Mouse (Mus musculus) A20 (cell line): Measurements from ENCODE around the gene Chia1.
"Not testable (repeated sequence)": the region's sequence is repeated elsewhere in the genome, so short reads cannot be mapped to it uniquely, and the experiment has no call there.

Experiments used
- DNase-seq: peaks from one replicate; pipeline ENCODE4 v3.0.0-alpha.2; 2011; ENCODE audit warnings: low read depth, low spot score

Gene Chia1

DNA sequence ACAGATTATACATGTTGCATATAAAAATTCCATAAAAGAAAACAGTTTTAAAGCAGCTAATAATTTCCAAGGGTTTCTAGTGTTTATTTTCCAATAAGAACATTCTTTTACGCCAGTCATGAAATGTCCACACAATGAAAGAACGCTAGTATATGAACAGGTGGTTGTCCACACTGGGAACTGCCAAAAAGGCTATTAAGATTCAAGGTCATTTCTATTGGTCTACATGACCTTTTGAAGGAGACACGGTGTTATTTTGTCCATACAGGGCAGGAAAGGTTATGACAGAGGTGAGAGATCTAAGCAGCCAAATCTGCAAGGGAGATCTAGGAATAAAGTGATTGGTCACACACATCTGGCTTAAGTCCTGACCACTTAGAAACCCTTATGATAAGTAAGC lies at the start of gene Chia1:
TSS of gene Chia1 (plus strand) at position 301 of the 400 bp plus-strand sequence.
- DNase-seq = no peak

DNA sequence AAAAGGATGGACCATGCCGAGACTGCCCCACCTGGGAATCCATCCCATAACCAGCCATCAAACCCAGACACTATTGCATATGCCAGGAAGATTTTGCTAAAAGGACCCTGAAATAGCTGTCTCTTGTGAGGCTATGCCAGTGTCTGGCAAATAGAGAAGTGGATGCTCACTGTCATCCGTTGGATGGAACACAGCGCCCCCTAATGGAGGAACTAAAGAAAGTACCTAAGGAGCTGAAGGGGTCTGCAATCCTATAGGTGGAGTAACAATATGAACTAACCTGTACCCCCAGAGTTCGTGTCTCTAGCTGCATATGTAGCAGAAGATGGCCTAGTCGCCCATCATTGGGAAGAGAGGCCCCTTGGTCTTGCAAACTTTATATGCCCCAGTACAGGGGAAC lies 45.3 kb upstream of the Chia1 start:
- DNase-seq = peak; percentile 60

DNA sequence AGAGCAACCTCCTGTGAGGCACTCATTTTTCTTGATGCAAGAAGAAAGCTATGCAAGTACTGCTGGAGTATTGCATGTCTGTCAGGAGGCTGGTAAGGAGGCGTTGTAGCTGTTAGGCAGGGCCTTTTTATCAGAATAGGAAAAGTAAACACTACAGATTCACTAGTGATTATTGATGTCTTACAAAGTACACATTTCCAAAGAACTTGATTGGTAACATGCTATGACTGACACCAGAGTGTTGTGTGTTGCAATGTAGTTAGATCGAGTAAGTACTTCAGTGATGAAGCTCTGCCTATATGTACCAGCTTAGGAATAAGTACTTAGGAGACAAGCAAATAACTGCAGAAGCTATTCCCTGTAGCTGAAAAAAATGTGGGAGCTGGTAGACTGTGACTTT lies 42.0 kb upstream of the Chia1 start:
- no peak for DNase-seq

DNA sequence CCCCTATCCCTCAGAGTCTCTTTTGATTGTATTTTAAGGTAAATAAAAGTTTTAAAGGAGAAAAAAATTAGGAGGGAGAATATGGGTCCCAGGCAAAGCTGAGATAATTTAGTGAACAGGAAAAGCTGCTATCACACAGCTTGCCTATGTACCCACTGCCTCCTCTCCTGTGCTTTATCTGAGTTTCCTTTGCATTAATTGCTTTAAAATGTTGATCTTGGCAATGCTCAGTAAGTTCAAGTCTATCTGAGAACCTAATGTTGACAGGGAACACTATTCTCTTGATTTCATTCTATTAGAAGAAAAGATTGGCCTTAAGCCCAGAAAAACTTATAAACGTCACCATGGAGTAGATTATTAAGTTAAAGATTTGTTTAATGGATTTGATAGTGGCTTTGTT lies 38.2 kb upstream of the Chia1 start:
- no peak for DNase-seq

DNA sequence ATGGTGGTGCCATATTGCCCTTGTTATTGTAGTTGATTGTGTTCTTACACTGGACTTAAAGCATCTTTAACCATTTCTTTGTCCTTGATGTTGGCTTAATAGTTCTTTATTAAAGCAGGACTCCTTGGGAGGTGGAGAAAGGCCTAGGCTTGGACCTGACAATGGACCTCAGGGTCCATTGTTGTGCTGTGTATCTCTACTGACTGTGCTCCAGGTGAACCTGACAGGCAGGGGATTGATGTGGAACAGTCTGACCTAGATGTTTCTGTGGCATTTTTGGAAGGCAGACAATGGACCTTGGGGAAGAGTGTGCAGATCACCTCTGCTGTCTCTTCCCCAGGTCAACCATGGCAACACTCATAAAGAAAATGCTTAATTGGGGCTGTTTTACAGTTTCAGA lies 14.0 kb downstream of the Chia1 start:
- DNase-seq = no peak

DNA sequence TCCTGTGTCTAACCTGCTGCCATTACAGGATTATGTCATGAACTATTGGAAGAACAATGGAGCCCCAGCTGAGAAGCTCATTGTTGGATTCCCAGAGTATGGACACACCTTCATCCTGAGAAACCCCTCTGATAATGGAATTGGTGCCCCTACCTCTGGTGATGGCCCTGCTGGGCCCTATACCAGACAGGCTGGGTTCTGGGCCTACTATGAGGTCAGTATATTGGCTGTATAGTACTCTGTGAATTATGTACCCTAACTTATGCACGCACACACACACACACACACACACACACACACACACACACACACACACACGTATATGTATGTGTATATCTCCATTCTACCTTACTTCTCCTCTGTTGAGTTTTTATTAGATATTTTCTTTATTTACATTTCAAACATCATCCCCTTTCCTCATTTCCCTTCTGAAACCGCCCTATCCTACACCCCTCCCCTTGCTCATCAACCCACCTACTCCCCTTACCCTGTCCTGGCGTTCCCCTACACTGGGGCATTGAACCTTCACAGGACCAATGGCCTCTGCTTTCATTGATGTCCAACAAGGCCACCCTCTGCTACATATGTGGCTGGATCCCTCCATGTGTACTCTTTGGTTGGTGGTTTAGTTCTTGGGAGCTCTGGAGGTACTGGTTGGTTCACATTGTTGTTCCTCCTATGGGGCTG lies 15.9 kb downstream of the Chia1 start:
- no peak for DNase-seq

DNA sequence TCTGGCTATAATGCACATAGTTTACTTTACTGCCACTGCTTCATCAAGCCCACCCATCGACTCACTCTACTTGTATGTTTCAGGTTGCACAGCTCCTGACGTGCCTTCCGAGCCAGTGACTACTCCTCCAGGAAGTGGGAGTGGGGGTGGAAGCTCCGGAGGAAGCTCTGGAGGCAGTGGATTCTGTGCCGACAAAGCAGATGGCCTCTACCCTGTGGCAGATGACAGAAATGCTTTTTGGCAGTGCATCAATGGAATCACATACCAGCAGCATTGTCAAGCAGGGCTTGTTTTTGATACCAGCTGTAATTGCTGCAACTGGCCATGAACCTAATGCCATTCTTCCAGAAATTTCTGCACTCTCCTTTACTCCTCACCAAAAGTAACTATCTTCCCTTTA lies 18.7 kb downstream of the Chia1 start:
- no peak for DNase-seq

DNA sequence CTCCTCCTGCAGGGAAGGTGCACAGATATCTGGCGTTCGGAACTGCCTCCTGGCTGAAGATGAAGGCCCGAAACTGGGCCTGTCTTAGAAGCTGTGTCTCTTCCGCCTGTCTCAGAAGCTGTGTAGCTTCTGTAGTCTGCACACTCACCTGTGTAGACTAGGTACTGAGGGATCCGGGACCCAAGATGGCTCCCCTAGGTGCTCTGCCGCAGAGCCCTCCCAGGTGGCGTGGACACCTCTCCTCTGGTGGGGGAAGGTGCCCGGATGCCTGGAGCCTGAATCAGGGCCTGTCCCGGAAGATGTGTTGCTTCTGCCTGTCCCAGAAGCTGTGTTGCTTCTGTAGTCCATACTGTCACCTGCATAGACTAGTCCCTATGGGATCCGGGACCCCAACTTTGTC lies 31.1 kb downstream of the Chia1 start:
- no peak for DNase-seq

DNA sequence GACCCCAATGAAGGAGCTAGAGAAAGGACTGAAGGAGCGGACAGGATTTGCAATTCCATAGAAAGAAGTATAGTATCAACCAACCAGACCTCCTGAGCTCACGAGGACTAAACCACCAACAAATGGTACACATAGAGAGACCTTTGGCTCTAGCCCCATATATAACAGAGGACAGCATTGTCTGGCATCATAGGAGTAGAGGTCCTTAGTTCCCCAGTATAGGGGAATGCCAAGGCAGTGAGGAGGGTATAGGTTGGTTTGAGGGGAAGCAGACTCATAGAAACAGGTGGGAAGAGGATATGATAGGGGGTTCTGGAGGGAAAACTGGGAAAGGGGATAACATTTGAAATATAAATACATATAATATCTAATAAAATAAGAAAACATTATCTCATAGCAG lies 41.4 kb downstream of the Chia1 start:
- DNase-seq = no peak

DNA sequence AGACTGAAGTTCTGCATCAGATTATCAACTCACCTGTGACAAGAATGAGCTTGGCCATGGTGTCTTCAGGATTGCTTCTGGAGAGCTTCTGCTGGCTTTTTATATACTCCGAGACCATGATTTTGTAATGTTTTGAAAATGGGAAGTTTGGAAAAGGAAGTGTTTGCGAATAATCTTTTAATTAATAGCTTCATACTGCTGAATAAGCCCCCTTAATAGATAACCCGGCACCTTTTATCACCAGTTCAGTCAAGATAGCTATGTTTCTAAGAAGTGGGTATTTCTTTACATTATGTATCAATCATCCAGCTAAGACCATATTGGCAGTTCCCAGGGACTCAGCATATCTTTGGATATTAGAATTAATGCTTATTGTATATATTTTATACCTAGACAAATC lies 54.4 kb downstream of the Chia1 start, which contains the start of gene Chil3:
TSS of gene Chil3 (minus strand) at position 101 of the 400 bp plus-strand sequence.
- DNase-seq = no peak

DNA sequence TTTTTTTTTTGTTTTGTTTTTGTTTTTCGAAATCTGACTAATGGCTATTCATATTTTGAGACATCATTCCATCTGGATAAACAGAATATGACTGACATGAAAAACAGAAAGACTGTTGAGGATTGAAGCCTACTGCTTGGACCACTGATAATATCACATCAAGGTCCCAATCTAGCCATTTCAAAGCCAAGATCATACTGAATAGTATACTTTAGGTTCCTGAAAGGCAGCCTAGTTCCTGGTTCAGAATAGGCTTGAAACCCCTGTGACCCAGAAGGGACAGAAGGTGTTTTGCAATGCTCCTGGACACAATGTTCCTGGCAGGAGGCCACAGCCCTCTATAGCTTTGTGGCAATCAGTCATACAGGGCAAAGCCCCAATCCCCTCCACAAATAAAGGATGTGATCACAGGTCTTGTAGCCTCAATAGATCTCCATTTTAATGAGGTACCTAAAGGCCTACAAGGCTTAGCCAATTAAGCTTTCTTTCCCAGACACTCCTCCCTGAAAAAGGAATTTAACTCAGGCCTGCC lies 57.6 kb downstream of the Chia1 start:
- no peak for DNase-seq

DNA sequence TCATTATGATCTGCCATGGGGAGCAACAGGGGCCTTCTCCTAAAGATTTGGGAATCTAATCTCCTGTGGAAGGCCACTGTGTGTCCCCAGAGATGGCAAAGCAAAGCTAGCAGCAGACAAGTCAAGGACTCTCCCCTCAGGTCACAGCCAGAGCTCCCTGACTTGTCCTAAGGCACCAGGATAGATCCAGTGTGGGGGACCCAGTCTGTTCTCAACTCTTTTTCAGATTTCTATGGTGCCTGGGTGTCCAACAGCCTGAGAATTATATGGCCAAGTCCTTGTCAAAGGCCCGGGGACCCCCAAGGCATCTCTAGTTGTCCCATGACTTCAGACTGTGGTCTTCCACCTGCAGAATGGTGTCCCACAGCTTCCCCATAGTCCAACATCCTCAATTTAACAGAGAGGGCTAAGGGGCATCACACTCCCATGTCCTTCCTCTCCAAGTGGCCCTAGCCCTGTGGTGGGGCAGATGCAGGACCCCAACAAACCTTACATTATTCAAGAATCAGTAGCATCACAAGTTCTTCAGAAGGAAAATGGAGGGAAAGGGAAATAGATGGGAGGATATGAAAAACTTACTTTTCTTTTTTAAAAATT lies 58.2 kb downstream of the Chia1 start:
- no peak for DNase-seq

DNA sequence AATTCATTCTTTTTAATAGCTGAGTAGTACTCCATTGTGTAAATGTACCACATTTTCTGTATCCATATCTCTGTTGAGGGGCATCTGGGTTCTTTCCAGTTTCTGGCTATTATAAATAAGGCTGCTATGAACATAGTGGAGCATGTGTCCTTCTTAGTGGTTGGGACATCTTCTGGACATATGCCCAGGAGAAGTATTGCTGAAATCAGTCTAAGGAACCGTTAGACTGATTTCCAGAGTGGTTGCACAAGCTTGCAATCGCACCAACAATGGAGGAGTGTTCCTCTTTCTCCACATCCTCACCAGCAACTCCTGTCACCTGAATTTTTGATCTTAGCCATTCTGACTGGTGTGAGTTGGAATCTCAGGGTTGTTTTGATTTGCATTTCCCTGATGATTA lies 59.5 kb downstream of the Chia1 start:
- DNase-seq = not testable (repeated sequence)

DNA sequence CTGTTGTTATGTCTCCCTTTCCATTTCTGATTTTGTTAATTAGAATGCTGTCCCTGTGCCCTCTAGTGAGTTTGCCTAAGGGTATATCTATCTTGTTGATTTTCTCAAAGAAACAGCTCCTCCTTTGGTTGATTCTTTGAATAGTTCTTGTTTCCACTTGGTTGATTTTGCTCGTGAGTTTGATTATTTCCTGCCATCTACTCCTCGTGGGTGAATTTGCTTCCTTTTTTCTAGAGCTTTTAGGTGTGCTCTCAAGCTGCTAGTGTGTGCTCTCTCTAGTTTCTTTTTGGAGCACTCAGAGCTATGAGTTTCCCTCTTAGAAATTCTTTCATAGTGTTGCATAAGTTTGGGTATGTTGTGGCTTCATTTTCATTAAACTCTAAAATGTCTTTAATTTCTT lies 61.9 kb downstream of the Chia1 start:
- not testable (repeated sequence) for DNase-seq

DNA sequence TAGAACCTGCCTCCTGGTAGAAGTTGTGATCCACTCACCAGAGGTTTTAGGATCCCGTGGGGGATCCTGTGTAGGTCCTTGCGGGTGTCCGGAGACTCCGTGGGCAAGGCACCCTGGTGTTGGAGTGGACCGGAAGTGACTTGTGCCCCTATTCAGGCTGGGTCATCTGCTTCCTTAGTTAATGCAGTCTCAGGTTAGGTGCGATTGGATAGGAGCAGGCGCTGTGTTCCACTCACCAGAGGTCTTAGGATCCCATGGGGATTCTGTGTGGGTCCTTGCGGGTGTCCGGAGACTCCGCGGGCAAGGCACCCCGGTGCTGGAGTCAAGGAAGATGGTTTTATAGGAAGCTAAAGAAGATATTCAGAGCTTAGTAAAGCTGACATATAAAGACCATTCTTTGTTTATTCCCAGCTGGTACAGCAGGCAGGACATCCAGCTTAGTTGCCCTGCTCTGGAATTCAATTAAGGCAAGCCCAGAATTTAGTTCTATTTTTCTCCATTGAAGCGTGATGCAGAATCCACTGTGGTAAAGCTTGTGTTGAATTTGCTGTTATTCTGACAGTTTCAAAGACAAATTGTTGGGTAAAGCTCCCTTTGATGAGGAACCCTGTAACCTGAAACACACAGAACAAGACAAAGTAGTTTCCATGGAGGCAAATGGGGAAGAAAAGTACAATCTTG lies 64.6 kb downstream of the Chia1 start:
- no peak for DNase-seq
